Mouse (Mus musculus) cerebellum, adult 8-10 months (tissue): ENCODE results near the gene Sync.

ENCODE experiments used
- DNase-seq: peaks from one replicate; pipeline ENCODE4 v3.0.0; 2022

Gene Sync

DNA sequence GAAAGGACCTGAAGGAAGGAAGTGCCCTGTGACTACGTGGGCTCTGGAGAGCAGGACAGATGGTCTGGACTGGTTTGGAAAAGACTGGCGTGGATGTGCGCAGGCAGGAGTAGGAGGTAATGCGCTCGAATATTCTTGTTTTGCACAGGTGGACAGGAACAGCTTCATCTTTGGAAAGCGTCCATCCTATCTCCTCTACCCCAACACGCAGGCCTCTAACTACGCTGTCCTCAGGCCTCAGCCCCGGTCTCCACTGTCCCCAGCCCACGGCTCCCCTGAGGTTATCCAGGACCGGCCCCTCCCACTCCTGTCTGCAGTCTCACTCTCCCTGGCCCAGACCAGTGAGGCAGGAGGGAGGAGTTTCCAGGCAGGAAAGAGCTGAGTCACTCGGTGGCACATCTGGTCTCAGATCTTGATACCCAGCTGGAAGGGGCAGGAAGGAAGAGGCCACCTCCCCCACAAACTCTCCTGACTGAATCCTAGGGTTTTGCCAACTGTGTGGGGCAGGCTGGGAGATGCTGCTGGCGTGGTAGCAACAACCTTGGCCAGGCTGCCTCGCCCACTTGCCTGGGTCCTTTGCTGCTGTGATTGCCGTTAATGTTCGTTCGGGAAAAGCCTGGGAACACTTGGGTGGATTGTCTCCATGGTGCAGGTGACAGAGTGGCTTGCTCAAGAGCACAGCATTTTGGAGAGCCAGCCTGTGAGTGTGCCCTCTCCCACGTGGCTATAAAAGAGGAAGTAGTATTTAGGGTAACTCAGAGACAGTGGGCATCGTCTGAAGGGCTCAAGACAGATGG is 24.0 kb upstream of the Sync start:
- peak; percentile 58 for DNase-seq

DNA sequence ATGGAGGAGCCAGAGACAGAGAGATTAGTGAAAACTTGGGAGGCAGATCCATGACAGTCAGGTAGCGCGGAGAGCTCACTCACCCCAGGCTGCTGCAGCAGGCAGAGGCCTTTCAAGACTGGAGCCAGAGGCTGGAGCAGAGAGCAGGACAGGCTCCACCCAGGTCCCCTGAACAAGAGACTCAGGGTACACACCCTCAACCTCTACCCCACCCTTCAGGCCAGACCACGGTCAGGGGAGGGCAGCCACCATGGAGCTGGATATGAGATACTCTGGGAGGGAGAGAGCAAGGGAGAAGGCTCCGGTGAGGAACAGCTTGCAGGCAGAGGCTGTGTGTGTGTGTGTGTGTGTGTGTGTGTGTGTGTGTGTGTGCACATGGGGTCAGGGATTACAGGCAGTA is 21.2 kb upstream of the Sync start:
- DNase-seq, result no peak

DNA sequence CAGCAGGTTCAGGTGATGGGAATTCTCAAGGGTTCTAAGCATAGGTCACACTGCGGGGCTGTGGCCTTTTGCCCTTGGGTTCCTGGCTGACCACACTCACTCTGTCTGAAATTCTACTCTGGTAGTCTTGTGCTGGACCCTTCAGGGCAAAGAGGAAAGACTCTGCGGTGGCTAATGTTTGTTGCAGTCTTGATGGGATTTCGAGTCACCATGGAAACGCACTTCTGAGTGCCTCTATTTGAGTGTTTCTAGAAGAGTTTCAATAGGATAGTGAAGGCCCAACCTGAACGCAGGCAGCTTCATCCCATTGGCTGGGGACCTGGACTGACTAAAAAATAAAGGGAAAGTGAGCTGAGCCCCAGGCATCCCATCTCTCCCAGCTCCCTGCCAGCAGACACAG is 20.6 kb upstream of the Sync start:
- no peak for DNase-seq

DNA sequence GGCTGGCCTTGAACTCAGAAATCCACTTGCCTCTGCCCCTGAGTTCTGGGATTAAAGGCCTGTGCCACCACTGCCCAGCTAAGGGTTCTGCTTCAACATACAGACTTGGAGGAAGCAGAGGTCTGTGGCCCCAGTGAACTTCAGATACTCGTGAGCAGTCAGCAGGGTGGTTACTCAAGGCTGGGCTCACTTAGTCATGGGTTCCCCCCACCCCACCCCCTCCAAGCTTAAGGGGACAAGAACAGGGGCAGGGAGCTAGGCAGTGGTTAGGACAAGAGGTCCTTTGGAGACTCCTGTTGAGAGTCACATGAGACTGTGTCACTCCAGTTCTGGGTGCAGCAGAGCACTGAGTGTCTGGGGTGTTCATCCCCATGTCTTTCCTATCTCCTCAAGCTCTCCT is 18.7 kb upstream of the Sync start:
- no peak for DNase-seq

DNA sequence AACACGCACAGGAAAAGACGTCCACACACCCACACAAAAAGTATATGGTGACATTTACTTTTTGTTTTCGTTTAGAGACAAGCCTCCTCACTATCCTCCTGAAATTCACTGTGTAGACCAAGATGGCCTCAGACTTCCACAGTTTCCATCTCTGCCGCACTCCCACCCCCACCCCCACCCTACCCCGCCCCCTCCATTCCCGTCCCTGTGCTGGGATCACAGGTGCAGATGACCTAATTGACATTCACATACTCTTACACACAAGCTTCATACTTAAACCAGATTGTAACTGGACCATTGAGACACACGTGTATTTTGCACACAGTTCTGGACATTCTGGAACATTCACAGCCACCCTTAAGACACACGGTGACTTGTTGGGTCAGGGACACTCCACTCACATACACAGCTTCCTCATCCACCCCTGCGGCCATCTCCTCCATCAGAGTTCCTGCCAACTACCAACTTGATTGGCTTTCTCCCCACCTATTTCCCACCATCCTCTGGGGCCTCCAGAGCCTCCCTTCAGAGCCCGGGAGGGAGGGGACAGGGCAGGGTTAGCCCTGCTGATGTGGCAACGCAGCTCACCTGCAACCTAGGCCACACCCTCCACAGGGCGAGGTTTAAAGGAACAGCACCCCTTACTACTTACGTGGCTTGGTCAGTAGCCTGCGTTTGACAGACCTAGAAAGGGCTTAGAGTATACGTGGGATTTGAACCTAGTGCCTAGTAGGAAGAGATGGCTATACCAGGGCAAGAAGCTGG is 15.2 kb upstream of the Sync start:
- no peak for DNase-seq

DNA sequence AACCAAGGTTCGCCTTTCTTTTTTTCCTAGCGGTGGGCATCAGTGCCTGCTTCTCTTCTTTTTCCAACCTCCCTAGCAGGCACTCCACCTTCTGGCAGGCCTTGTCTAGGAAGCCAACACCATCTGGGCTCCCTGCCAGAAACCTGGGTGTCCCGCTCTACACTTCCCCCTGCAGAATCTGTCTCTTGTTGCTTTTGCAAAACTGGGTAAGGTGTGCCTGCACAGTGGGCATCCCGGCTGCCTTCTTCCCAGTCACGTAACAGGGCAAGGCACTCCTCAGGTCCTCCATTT is 14.7 kb upstream of the Sync start:
- DNase-seq, result peak; percentile 91

DNA sequence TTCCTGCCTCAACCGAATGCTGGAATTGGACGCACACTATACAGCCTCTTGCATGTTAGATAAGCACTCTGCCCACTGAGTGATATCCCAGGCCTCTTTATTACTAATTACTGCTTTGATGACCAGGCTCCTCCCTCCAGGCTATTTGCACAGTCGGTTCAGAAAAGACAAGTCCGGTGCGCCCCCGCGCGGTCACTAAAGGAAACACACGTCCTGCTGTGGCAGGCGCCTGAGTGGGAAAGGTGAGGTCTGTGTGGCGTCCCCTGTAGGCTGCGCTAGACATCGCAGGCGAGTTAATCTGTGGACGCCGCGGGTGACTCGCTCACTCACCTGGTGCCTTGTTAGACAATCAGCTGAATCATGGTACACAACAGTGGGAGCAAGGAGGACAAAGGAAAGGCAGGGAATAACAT is 11.0 kb upstream of the Sync start:
- peak; percentile 99 for DNase-seq

DNA sequence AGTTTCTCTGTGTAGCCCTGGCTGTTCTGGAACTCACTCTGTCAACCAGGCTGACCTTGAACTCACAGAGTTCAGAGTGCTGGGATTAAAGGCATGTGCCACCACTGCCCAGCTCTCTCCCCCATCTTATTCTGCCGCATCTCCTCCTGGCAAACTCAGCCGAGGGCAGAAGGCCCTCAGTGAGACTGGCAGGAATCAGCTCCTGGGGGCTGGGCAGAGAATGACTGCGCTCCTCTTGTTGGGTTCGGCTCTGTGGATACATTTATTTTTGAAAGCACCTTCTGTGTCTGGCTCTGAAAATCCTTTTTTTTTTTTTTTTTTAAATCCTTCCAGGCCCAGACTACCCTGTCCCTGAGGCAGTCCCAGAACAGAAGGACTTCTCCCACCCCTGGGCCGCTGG is 4.6 kb upstream of the Sync start:
- DNase-seq, result no peak

DNA sequence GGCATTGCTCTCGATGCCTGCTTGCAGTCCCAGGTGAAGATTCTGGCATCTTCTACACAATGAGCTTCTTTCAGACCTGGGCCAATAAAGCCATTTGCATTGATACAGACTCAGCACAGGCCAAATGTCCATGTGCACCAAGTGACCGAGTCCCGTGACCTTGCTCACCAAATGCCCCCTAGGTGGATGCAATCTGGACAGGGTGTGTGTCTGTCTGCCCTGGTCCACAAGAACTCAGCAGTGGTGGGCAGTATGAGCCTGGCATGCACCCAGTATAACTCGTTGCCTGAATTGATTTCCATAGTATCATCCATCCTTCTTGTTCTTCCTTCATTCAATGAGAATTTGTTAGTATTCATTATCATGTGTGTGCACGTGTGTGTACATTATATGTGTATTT is 4.2 kb upstream of the Sync start:
- DNase-seq, result no peak

DNA sequence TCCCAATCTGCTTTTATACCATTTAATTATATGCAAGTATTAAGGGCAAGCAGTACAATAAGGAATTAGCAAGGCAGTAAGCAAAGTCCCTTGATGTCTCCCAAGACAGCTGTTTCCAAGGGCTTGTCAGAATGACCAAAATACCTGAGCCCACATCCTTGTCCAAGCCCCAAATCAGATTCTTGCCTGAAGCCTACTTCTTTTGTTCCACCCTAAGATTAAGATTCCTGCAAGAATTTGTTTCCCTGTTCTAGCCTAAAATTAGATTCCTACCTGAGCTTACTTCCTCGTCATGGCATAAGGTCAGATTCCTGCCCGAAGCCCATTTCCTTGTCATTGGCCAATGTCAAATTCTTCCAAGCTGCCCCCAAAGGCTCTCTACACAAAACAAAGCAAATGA is 2.7 kb upstream of the Sync start:
- DNase-seq, result no peak

DNA sequence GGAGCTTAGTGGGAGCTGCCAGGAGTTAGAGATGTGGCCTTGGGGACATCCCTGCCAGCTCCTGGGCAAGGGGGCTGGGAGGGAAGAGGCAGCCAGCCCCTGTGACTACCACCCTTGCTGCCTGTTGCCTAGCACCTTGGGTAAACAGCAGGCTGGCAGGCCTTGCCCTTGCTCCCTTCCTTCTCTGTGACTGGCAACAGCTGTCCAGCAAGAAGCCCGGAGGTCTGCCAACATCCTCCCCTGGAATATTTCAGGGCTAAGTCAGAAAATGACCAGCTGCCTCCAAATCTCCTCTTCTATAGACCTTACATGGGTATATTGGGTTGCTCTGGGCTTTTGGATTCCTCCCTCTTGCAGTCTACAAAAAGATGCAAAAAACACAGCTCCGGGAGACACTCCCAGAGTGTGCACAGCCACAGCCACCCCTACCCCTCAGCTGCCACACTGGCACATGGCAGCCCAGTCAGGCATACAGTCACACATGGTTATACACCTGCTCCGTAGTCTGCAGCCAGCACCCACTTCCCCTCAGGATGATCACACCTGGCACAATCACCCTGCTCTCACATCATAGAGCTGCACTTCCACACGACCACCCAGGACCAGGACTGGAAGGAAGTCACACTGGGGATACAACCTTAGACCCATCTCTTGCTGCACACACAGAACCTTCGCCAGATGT is 1.3 kb upstream of the Sync start:
- no peak for DNase-seq

DNA sequence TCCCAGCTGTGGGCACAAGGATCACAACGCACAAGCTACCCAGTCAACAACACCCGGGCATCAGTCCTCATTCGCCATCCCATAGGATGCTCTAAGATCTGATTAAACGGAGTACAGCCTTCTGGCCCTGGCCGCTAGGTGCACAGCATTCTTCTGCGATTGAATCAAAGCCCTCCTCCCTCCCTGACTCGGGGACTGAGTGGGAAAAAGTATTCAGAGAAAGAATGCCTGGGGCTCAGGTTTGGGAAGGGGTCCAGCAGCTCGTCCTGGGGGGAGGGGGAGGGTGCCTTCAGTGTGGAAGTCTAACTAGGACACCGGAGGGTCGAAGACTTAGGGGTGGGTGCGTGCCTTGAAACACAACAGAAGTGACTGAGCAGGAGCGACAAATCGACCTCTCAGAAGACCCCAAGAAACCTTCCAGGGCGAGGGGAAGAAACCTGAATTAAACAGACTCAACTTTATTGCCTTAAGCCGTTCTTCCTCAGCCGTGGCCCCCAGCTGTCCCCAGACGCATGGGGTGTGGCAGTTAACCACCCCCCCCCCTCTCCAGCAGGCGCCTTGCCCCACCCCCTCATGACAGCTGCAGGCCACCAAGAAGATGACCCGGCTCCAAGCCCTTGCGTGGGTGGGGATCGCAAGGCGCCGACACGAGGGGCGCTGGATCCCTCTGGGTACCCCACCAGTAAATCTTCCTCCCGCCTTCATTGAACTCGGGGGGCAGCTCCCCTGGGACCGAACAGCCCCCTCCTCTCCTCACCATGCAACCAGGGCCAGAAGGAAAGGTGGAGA is 540 bp upstream of the Sync start:
- DNase-seq, result no peak

DNA sequence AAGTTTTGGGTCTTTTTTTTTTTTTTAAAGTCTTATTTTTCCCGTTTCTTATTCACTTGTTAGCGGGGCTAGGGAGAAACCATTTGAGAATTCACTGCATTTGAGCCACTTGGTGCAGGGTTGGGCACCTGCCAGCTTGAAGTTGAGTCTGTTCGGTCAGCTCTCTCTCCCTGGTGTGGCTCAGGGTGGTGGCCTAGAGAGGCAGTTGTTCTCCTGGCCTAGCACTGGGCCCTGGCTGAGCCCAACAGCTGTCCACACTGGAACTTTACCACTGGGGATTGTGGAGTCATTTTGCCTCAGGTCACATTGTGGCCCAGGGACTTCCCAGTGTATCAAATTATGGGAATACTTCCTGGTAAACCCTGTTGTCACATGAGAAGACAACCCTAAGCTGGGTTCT is 650 bp downstream of the Sync start:
- DNase-seq, result no peak

DNA sequence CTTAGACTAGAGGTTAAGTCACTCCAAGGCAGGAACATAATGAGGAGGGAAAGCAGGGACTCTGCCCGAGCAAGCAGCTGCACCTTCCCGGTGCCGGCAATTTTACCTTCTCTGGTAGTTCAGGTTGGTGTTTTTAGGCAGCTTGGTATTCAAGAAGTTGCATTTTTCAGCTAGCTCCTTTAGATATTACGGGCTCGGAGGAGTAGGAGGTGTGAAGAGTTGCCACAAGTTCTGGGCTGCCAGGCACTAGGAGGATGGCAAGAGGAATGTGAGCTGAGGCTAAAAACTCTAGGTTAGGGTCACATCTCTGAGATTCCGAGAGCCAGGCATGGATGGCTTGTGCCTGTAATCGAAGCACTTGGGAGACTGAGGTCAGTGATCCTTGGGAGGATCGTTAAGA is 2.3 kb downstream of the Sync start:
- no peak for DNase-seq

DNA sequence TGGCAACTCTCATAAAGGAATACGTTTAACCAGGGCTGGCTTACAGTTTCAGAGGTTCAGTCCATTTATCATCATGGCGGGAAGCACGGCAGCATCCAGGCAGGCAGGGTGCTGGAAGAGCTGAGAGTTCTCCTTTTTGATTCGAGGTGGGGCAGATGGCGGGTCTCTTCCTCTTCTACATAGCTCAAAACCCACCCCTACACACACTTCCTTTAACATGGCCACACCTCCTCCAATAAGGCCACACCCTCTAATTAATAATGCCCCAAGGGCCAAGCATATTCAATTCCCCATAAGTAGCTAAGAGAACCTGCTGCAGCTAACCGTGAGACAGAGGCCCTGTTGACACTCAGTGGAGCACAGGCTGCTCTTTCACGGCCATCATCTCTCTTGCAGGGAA is 5.4 kb downstream of the Sync start:
- no peak for DNase-seq

DNA sequence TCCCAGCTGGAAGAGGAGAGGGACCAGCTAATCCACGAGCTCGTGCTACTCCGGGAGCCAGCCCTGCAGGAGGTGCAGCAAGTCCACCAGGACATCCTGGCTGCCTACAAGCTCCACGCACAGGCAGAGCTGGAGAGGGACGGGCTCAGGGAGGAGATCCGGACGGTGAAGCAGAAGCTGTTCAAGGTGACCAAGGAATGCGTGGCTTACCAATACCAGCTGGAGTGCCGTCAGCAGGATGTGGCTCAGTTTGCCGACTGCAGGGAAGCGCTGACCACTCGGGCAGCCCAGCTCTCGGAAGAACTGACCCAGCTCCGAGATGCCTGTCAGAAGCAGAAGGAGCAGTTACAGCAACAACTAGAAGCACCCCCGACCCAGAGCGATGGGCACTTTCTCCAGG is 6.3 kb downstream of the Sync start:
- DNase-seq, result no peak

DNA sequence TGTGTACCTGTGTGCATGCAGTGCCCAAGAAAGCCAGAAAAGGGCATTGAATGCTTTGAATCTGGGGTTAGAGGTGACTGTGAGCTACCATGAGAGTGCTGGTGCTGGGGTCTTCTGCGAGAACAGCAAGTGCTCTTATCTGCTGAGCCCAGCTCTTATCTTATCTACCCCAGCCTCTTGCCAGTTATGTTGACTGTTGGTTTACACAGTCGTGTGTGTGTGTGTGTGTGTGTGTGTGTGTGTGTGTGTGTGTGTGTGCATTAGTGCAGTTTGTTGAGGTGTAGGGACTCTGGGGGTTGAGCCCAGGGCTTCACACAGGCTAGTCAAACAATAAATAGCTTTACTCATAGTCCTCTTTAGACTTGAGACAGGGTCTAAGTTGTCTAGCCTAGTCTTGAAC is 7.8 kb downstream of the Sync start:
- DNase-seq, result no peak

DNA sequence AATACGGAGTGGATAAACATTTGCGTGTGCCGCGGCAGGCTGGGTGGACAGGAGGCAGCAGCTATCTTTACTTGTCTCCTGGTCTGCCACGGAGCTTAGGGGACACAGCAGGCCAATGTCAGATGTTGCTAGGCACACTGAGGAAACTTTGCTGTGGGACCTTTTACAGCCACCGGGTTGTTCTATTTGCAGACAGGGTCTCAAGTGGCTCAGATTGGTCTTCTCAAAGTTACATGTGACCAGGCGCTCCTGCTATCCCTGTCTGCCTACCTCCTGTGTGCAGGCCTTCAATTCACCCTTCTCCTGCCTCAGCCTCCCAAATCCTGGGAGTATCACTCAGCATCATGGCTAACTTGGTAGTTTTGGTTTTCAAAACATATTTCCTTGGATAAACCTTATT is 8.6 kb downstream of the Sync start:
- no peak for DNase-seq

DNA sequence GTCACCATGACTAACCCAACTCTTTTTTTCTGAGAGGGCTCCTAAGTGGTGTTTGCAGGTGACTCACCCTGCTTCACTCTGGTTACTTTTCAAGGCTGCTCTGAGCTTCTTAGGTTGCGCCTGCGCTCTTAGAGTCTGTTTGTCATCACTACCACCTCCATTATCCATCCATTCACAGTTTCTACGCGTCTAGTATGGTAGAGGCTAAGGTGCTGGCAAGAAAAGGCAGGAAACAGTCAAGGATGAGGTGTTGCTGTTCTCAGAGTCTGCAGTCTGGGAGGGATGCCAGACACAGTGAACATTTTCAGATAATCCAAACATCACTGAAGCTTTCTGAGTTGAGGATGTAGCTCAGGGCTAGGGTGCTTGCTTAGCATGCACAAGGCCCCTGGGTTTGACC is 10.3 kb downstream of the Sync start:
- no peak for DNase-seq

DNA sequence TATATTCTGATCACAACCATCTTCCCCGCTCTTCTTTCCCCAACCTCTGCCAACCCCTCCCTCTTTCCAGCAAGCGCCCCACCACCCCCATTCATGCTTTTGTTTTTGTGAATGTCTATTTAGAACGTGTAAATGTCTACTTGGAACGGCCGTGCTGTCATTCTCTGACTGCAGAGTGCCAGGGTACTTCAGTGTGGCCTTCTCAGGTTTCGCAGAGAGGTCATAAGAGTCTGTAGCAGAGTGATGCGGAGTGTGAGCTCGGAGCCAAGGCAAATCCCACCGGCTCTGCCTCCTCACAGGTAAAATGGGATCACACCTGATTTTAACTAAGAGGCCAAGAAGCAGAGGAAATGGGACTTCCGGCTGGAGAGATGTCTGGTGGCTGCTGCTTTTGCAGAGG is 11.7 kb downstream of the Sync start:
- no peak for DNase-seq

DNA sequence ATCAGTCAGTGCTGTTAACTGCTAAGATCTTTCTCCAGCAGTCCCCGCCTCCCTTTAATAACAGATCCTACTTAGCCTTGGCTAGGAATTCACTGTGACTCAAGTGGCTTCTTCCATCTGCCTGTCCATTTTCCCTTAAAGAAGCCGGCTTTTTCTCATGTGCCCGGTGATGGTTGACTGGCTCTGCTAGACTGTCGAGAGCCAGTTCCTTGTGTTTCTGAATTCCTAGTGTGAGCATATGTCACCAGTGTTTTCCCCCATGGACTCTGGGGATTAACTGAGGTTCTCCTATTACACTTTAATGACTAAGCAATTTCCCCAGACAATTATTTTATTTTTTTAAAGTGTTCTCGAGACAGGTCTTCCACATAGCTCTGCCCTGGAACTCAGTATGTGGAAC is 16.0 kb downstream of the Sync start:
- DNase-seq, result no peak

DNA sequence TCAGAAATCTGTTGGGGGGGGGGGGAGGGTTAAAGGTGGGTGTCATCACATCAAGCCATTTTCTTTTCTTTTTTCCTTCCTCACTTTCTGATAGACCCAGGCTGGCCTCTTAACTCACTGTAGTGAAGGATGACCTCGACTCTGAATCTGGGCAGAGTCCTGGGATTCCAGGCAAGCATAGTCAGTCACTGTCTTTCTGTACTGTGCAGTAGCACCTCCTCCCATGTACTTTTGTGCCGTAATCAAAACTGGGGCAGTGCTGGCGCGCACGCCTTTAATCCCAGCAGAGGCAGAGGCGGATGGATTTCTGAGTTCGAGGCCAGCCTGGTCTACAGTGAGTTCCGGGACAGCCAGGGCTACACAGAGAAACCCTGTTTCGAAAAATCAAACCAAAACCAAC is 16.4 kb downstream of the Sync start:
- no peak for DNase-seq

DNA sequence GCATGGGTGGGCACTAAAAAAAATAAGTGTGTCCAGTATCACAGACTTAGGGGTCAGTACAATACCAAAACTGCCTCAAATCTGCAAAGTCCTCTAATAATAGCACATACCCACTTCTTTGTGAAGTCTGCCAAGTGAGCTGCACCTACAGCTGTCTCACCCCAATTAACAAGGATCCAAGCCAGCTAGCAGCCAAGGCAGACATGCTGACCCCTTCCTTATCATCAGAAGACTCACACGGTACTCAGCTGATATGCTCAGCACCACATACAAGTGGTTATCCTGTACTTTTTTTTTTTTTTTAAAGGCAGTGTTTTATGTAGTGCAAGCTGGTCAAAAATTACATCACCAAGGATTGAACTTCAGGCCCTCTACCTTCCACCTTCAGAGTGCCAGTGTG is 16.9 kb downstream of the Sync start:
- DNase-seq, result no peak

DNA sequence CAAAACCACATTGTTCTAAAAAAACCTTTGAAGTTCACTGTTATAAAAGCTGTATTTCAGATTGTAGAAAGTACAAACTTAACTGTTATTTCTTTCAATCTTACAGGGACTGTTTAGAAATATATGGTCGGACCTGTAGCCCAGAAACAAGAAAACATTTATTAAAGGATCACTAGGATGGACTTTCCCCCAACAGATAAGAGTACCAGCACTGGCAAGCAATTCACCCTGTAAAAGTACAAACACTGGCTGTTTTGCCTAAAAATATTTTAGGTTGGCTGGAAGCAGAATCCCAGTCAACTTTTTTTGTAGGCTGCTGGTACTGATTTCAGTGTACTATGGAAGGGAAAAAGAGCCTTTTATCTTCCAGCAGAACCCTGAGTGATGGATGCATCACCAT is 20.5 kb downstream of the Sync start:
- DNase-seq, result no peak
